Mouse (Mus musculus): ENCODE measurements at regions not wholly inside any gene's neighbourhood (a gene's known extent, or its start where the extent isn't known, plus 50 kb on each side); places are given as distances from the start of the nearest gene placed in this dataset.

DNA sequence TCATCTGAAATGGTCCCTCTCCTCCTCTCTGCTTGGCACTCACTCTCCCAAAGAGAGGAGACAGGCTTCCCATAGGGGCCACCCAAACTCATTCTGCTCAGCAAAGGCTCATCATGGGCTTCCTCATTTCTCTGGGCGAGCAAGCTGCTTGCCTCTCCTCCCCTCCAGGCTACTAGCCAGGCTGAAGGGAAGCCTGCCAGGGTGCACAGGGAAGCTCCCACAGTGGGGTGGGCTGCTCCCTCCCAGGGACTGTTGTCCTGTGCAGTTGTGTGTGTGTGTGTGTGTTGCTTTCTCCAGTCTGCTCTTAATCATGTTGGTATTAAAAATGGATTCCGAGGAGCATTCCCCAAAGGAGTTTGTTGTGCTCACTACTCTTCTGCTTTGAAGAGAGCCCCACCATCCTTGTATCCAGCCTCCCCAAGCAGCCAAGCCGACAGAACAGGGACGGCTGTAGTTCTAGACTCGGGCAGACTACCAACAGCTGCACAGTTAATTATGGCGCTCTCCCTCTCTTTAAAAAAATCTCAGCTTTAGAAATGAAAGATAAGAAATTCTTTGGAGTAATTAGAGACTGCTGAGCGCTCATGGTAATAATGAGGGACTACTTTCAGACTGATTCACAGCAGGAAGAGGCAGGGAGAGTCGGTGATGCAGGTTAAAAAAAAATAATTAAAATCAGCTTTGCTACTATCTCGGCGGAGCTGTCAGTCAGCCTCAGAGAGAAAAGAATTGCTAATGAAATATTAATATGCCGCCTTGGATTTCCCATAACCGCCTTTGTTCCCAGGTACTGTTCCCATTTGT, 417.0 kb downstream of the Cmpk2 start:
- no peak for DNase-seq (ENCODE audit: low read depth)

DNA sequence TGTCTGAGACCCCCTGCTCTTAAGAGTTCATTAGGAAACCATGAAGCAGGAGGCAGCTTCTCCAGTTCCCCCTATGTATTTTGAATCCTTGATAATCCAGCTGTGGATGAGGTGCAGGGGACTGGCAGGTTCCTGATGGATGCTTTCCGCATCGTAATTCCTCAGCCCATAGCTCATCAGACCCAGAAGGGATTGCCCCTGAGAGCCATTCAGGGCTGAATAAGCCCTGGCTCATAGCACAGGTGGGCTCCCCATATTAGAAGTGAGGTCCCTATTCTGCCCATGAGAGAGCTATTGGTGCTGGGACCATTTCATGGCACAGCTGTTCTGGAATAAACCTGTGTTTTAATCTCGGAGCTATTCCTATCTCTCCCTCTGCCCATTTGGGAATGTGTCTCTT, 416.1 kb downstream of the Cmpk2 start:
- DNase-seq (ENCODE audit: low read depth): no peak

GRCm38 (mm10) chr12:26884156-26884555, 415.2 kb downstream of the Cmpk2 start:
- DNase-seq (ENCODE audit: low read depth): no peak

- DNase-seq (ENCODE audit: low read depth): no peak
Observed at GRCm38 (mm10) chr12:26877691-26878121, 408.7 kb downstream of the Cmpk2 start.

DNA sequence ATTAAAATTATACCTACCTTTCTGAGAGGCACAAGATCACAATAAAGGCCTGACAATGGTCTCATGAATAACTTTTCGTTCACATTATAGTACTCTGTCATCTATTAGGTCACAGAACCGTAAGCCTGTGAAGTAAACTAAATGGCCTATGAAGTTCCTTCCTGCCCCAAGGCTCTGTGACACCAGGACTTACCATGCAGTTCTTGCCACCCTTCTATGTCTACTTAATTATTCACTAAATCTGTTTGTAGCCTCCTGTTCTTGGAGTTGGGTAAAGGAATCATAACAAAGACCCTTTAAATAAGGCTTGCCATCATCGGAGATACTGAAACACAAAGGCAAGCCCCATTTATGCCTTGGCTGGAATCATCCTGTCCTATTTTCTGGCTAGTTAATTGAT, 408.3 kb downstream of the Cmpk2 start:
- no peak for DNase-seq (ENCODE audit: low read depth)

- DNase-seq (ENCODE audit: low read depth): no peak
Observed at GRCm38 (mm10) chr12:26872466-26872865, 403.5 kb downstream of the Cmpk2 start.

GRCm38 (mm10) chr12:26867731-26868130, 398.7 kb downstream of the Cmpk2 start:
- no peak for DNase-seq (ENCODE audit: low read depth)

DNA sequence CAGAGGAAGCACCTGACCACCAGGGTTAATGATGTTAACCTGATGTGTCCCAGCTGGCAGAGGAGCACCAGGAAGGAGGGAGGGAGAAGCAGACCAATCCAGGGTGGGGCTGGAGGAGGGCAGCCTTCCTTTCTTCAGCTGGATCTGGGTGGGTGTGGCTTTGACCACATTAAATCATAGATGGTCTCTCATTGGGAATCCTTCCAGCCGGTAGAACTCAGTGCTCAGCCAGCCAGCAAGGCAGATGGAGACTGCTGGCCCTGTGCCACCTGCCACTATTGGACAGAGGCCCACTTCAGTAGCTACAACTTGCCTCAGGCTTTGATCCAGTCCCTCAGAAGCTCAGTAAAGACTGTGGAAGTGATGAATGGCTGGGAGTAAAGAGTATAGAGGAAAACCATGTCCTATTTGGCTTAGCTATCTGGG, 386.1 kb downstream of the Cmpk2 start:
- no peak for DNase-seq (ENCODE audit: low read depth)

- no peak for DNase-seq (ENCODE audit: low read depth)
Observed at GRCm38 (mm10) chr12:26844917-26845316, 375.9 kb downstream of the Cmpk2 start.

- DNase-seq (ENCODE audit: low read depth): no peak
Observed at GRCm38 (mm10) chr12:26842696-26843095, 373.7 kb downstream of the Cmpk2 start.

- DNase-seq (ENCODE audit: low read depth): no peak
Observed at GRCm38 (mm10) chr12:26821257-26821968, 352.4 kb downstream of the Cmpk2 start.

GRCm38 (mm10) chr12:26817866-26818265, 348.9 kb downstream of the Cmpk2 start:
- DNase-seq (ENCODE audit: low read depth): no peak

GRCm38 (mm10) chr12:26815771-26816170, 346.8 kb downstream of the Cmpk2 start:
- no peak for DNase-seq (ENCODE audit: low read depth)

GRCm38 (mm10) chr12:26810565-26811177, 341.7 kb downstream of the Cmpk2 start:
- DNase-seq (ENCODE audit: low read depth): no peak

DNA sequence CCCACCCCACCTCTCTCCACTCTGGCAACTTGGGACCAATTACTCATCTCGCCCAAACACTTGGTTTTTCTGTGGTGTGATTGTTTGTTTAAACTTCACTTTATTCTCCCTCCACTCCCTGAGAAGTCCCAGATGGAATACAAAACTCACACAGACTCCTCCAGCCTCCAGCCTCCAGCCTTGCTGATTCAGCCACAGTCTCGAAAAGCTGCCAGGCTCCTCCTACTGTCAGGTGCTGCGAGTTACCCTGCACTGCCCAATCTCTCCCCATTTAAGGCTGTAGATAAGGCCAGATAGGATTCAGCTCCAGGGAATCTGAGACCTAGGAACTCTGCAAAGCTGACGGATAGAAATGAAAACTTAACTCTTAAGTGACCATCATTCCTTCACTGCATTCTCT, 340.7 kb downstream of the Cmpk2 start:
- DNase-seq (ENCODE audit: low read depth): no peak

DNA sequence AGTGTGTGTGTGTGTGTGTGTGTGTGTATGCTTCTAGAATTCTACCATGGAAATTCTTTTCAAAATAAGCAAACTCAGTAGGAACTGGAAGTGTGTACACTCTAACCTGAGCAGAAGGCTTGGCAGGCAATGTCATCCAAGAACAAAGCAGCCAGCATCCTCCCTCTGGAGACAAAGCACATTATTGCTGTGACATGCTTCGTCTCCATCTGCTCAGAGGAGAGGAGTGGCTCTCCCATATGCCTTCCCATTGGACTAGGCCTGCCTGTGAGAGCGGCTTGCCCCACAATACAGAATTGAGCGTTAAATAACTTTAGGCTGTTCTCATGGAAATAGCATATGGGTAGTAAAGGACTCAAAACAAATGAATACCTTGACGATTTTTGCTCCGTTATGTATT, 333.5 kb downstream of the Cmpk2 start:
- no peak for DNase-seq (ENCODE audit: low read depth)

GRCm38 (mm10) chr12:26799310-26799709, 330.3 kb downstream of the Cmpk2 start:
- DNase-seq (ENCODE audit: low read depth): no peak

- DNase-seq (ENCODE audit: low read depth): no peak
Observed at GRCm38 (mm10) chr12:26796367-26796766, 327.4 kb downstream of the Cmpk2 start.

DNA sequence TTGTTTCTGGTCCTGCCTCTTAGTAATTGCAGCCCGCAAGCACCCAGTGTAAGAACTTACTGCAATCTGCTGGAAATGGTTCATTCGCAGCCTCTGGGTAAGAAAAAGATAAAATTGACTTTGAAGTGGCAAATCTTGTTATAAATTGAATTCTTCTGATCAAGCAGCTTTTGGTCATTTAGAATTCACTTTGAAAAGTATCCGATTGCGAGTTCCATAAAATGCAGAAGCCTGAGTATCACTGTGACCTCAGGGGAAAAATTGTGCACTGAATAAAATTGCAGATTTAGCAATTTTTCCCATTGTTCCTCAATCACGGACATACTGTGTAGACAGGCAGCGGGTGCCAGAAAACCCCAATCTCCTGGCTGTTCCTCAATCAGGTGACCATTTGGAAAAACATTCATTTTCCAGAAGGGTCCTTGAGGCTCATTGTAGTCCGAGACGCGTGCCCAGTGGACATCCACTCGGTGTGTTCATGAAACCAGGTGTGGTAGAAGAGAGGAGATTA, 320.4 kb downstream of the Cmpk2 start:
- DNase-seq (ENCODE audit: low read depth): no peak

DNA sequence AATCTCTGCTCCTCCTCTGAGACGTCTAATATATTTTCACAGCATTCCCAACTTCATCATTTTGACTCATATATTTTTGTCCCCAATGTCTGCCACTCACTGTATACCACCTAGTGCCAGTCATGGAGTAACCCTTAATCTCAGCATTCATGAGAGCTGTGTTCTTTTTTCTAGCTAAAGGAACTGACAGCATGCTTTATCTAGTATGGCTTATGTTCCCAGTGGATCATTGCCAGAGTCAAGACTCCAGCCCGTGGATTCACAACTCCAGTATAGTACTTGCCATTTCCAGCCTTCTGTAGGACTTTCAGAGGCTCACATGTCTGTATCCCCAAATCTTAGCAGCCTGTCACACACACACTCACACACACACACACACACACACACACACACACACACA, 316.5 kb downstream of the Cmpk2 start:
- no peak for DNase-seq (ENCODE audit: low read depth)

GRCm38 (mm10) chr12:26784426-26784825, 315.4 kb downstream of the Cmpk2 start:
- no peak for DNase-seq (ENCODE audit: low read depth)

DNA sequence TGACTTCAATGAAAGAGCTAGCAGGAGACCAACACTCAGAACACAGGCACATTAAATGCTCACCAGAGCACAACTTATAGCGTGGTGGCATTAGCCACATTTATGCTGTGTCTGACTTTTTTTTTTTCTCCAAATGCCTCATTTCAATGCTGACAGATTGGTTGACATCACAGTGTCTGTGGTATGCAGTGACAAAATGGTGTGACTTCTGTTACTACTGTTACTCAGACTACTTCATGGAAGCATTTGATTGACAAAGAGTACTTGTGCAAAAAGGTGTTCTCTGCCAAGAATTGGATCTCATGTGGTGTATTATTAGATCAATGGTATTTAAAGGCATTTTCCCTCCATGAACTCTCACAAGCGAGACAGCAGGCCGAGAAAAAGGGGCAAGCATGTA, 314.8 kb downstream of the Cmpk2 start:
- no peak for DNase-seq (ENCODE audit: low read depth)

GRCm38 (mm10) chr12:26781537-26781936, 312.5 kb downstream of the Cmpk2 start:
- no peak for DNase-seq (ENCODE audit: low read depth)
